Mouse (Mus musculus): ENCODE measurements at regions not wholly inside any gene's neighbourhood (a gene's known extent, or its start where the extent isn't known, plus 50 kb on each side); places are given as distances from the start of the nearest gene placed in this dataset.

DNA sequence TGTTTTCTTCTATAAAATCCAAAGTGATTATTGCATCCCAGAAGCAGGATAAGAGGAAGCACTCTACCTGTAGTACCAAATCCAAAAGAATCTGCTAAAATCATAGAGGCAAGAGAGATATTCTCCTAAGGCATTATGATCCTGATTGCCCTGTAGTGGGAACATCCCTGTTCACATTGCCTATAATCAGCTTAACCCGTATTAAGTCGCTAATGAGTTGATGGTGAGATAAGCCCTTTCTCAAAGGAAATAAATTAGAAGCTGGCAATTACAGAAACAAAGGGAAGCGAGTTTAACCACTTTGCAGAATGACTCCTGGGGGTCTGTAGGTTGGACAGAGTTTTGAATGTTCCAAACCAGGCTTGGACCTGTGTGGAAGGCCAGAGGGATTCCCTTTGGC is 190.4 kb upstream of the Gm9747 start:
- DNase-seq (ENCODE audit: low spot score) = no peak

DNA sequence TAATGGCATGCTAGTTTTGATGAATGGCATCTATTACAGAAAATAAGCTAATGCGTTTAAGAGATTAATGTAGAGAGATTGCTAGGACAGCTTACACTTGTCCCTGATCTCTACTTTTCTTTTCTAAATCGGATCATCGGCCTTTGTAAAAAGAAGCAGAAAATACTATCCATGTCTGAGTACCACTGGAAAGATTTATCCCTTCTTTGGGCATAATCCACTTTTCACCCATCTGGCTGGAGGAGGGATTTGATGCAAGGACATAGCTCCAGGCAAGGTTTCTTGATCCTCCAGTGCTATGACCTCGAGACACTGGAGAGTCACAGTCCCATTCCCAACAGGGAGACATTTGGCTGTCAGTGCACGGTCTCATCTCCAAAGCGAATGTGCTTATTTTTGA is 166.6 kb upstream of the Gm9747 start:
- DNase-seq (ENCODE audit: low spot score) = no peak

DNA sequence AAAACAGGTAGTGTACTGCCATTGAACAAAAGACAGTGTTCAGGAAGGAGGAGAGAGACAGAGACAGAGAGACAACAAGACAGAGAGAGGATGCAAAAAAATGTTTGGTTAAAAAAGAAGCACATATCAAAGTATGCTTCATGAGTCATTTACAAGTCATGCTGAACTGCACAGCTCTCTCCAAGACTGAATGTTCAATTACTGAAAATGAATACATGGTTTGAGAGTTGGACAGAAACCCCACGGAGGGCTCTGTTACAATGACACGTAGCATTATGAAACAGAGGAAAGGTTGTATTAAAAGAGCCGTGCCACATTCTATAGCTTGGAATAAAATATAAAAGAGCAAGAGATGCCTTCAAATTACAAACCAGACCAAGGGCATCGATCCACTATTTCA is 164.3 kb upstream of the Gm9747 start:
- DNase-seq (ENCODE audit: low spot score) = no peak

DNA sequence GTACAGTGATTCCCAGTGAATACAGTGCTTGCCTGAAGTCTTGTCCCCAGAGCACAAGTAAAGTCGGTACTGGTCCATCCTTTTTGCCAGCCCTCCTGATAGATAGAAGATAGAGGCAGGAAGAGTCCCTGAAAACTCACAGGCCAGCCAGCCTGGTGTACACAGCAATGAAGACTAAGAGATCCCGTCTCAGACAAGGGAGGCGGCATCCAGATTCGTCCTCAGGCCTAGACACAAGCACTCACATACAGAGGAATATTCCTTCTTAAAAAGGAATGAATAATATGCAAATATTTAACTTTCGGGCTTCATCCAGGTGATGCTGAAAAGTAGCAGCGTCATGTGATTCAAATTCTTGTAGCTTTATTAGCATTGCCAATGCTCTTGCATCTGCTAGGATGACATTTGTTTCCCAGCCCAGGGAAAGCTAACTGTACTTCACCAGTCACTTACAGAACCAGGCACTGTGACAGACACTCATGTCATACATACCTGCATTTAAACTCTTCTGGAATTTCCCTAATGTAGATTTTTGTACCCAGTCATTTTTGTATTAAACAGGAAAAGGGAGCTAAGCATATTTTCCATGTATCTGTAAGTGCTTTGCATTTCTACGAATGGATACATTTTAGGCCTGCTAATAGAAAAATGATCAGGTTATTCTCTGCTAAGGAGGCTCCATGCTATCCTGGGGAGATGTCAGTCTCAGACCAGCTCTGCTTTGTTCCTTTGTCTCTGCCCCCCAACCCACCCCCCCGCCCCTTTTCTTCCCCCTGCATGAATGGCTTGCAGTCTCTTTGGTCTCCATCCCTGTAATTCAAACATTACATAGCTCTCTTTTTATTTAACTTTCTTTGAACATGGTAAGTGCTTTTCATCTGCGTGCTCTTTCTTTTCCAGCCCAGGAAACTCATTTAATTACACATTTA is 162.5 kb upstream of the Gm9747 start:
- no peak for DNase-seq (ENCODE audit: low spot score)

DNA sequence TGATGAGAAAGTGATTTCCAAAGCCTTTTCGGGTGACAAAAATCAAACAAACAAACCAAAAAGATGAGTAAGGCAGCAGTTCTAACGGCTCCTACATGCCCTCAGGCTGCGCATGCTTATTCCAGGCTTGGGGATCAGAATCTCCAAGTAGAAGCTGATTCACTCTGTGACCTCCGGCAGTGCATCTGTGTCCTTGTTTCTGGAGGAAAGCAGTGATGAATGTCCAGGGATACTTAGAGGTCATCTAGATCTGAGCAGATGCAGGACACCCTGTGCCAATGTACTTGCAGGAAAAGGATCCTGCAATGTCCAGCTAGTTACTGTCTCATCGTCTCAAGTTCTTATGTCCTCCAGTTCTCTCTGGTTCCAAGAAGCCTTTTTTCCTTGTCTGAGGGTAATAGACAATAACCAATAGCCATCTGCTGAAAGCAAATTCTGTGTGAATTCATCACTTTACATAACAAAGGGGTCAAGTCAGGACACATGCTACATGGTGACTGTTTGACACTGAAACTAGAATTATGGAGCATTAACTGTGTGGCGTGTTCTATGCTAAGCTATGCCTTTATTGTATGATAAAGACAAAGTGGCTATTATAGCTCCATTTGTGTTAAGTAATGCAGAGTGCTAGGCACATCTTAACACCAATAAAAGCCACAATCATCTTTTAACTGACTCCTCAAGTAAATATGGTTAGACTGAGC is 143.6 kb upstream of the Gm9747 start:
- no peak for DNase-seq (ENCODE audit: low spot score)

DNA sequence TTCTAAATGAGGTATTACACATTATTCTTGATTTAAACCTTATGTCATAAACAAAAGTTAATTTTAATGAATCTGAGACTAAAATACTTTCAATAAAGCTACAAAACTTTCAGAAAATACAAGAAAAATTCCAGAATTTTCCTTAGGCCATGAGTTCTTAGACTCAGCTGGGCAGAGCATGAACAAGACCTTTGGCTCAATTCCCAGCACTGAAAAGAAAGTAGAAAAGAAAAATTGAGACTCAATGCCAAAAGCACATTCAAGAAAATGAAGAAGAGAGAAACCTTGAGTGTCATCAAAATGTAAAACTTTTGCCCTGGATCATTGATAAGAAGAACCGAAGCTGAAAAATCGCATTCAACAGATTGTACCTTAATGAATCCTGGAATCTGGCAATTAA is 137.8 kb upstream of the Gm9747 start:
- DNase-seq (ENCODE audit: low spot score) = no peak

DNA sequence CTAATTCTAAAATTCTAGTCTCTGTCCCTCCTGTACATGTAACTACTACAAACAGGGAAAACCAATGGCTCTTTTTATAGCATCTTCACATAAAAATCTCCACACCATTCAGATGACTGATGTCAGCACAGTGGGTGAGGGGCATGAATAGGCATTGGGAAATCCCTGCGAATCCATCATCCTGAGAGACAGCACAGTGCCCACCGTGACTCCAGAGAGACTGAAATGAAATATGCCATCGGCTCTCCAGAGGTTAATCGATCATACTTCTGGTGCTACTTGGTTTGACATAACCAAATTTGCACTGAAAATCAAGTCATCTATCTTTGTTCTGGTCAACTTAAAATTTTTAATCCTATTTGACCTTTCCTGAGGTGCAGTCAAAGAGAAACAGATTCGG is 126.2 kb upstream of the Gm9747 start:
- DNase-seq (ENCODE audit: low spot score) = no peak

DNA sequence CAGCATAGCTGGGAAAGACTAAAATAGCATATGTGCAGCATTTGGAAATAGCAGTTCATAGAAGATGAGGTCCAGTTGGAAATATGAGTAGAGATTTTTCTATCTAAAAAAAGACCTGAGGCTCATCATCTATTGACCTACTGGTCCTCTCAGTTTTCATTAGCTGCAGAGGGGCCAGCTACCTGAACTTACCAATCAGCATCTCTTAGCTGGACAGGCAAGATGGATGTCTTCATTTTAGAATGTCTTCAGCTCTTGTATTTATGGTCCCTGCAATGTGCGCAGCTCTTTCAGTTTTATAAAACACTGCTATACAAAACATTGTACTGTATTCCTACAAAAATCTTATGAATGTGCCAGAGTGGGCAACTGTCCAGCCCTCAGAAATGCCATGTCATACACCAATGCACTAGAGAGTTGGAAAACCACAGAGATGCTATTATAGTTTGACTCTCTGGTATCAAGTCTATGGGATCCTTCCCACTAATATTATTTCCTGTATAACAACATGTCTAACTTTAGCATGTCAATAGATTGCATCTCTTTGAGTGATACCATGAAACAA is 122.8 kb upstream of the Gm9747 start:
- no peak for DNase-seq (ENCODE audit: low spot score)

DNA sequence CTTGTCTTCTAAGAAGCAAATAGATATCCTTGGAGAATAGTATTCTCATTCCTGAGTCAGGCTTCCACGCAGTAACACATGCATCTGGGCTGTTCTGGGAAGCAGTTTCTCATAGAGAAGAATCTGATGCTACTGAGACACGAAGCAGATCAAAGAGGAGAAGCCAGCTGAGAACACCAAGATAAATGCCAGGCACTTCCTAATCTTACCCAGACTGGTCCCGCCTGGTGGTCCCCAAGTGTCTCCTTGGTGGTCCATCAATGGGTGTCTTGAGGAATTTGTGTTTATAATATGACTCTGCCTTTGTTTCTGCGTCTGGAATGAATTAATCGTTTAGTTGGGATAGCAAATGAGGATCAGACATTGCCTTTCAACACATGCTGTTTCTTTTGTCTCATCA is 120.5 kb upstream of the Gm9747 start:
- no peak for DNase-seq (ENCODE audit: low spot score)

DNA sequence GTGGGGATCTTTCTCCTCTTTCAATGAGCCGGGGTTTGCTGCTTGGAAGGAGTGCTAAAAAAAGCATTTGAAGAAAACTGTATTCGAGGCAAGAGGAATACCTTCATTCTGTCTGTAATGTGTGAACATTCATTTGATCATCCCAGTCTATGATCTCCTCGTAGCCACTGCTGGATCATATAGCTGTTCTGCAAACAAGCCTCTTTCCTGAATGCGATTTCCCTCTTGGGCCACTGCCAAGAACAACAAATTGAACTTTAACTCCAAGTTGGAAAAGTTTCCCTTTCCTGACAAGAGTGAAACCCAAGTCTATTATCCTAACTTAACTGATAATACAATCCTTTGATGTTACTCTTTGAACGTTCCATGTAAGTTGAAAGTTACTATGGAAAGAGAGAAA is 108.4 kb upstream of the Gm9747 start:
- no peak for DNase-seq (ENCODE audit: low spot score)

DNA sequence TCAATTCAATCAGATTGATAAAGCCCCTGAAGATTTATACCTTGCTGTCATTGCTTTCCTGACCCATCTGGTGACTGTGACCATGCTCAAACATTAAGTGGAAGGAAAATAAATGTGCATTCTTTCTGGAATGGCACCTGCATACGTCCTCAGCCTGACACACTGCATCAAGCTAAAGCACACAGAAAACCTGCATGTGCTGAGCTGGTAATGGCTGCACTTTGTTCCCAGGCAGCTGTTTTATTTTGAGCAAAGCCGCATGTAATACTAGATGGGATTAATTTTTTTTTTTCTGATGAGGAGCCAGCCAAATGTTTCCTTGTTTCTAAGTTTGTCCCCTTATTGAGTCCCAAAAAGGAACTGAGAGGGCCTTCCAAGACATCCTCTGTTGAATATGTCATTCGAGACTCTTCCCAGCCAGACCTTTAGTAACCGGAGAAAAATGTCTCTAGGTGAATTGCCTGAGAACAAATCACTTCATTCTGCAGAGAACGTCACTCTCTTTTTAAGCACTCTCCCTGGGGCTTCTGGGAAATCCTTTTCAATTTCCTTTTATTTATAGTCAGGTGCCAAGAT is 103.1 kb upstream of the Gm9747 start:
- DNase-seq (ENCODE audit: low spot score) = no peak

DNA sequence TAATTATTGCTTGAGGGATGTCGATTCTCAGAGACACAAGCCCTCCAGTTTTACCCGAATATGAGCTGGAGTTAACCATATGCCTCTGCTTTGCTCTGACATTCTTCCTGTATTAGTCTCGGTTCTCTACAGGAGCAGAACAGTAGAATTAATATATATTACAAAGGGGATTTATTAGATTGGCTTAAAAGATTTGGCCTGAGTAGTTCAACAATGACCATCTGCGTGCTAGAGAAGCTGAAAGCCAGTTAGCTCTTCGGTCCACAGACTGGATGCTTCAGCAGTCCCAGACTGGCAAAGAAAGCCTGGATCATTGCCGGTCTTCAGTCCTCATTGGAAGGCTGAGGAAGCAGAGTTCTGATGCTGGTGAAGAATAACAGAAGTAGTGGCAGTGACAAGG is 100.4 kb upstream of the Gm9747 start:
- no peak for DNase-seq (ENCODE audit: low spot score)

DNA sequence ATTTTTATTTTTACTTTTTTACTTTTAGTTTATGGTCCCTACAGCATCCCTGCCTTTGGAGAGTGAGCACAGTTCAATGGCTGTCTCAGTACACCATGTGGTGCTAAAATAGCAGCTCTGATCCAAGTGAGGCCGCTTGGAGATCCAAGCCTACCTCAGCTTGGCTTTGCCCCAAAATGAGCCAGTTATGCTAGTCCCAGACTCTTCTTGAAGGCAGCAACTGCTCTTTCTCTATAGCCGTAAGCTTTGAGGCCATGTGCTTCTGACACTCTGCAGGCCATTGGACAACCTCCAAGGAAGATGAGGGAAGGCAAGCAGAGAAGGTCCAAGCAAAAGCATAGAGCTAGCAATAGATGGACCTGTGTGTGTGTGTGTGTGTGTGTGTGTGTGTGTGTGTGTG is 98.0 kb upstream of the Gm9747 start:
- no peak for DNase-seq (ENCODE audit: low spot score)

DNA sequence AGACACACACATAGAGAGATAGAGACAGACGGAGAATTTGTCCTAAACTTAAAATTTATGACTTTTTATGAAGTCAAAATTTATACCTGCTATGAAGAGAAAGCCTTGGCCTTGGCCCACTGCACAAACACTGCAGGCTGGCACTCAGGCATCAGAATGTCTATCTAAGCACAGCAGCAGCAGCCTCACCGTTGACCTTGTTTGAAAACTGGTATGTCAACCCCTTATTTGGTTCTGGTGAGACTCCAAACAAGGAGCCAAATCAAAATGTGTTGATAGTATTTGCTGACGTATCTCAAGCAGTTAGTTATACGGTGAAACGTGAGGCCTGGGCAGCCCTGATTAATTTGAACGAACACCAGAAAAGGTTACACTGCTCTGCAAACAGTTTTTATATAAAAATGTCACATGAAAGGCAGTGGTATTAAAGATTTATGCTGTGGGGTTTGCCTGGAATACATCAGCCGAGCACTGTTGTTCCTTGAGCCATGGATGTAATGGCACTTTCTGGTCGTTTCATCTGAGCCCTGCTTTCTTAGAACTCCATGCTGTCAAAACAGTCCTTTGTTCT is 97.1 kb upstream of the Gm9747 start:
- DNase-seq (ENCODE audit: low spot score) = no peak

DNA sequence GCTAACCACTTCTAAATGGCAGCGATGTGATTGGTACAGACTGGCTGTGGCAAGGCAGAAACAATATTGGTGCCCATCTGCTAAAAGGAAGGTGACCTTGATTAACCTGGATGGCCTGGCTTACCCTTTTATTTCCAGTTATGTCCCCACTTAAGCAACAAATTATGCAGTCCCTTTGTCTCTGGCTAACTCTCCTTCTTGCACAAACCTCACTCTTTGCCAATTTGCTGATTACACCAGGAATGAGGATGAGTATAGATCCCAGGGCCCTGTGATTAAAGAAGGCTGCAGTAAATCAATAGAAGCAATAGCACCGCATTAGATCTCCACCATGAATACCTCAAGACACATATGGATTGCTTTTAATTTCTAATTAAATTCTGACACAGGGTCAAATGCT is 87.7 kb upstream of the Gm9747 start:
- DNase-seq (ENCODE audit: low spot score) = no peak

DNA sequence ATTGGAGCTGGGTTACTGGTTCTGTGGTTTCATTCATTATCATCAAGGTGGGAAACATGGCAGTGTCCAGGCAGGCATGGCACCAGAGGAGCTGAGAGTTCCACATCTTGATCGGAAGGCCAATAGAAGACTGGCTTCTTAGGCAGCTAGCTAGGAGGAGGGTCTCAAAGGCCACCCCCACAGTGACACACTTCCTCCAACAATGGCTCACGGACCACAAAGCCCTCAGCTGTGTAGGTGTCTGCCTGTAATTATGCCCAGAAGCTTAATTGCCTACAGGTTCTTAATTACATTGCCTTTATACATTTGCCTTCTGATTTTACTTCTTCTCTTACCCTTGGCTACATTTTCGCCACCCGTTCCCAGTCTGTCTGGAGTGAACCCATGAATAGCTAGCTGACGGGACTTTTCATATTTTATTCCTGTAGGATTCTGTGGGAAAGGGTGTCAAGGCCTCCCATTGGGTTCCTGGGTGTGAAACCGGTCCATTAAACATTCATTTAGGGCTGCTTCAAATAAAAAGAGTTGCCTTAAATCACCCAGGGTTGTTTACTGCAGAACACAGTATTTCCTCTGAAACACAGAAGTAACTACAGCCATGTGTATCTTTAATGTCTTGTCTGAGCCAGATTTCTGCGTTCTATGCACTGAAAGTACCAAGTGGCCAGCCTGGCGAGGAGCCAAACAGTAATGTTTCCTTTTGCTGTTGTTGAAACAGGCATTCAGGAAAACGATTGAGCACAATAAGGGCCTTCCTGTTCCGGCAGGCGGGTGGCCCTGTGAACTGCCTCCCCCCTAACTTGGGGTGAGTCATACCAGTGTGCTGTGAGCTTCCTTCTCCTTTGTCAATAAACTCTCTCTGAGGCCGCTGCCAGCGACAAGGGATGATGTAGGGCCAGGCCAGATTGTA is 82.4 kb upstream of the Gm9747 start:
- DNase-seq (ENCODE audit: low spot score) = peak; percentile 2

DNA sequence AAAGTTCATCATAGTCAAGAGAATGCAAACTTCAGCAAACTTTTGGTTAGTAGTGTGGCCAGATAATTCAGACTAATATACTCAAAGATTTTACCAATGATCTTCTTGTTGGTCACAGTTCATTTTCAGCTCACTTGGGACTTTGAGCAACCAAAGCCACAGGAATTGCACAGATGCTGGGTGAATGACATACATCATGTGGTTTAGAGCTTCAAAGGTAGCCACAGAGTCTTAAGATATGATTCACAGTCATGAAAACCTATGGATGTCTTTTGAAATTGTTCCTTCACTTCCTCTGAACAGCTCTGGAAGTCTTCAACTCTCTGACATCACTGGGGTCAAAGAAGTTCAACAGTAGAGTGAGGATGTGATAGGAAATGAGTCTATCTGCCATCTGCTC is 77.0 kb upstream of the Gm9747 start:
- no peak for DNase-seq (ENCODE audit: low spot score)

DNA sequence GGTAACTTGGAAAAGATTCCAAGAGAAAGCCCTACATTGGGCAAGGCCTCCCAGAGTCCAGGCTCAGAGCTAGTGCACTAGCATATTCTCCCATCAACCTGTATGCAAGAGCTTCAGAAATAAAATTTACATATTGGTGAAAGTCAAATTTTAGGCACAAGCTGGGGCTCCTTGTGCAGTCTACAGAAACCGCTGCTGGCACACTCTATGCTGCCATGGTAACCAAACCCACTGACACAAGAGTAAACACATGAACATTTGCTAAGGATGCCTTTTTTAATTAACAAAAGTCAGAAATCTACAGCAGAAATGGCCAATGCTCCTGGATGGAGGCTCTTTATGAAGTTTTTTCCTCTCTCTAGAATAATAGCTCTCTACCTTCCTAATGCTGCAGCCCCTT is 75.9 kb upstream of the Gm9747 start:
- DNase-seq (ENCODE audit: low spot score) = peak; percentile 17

DNA sequence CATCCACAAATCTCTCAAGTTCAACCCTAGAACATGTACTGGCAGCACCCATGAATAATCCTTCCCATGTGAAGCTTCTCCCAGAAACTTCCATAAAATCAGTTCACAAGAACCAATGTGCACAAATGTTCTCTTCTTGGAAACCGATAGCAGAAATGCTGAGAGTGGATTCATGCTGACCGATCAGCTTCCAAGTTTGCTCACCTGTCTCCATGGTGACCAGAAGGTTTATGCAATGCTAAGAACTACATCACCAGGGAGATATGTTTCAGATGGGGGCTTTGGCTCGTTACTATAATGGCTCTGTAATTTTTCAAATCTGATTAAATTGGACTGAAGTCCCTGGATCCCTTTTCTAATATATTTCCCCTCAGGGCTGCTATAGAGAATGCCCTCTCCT is 74.4 kb upstream of the Gm9747 start:
- no peak for DNase-seq (ENCODE audit: low spot score)

DNA sequence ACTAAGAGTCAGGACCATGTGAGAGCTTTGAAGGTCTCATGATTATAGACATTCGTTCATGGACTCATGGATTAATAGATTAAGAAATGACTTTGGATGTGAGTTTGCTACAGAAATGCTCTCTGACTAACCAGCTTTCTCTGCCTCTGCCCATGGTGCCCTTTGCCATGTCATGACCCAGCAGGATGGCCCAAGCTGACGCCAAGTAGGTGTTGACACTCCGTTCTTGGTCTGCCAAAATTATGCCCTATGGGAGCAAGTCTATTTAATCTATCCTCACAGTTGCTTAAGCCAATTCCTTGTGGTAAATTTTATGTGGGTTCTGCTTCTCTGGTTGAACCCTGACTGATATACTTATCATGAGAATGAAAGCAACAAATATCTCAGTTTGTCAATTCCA is 73.7 kb upstream of the Gm9747 start:
- DNase-seq (ENCODE audit: low spot score) = no peak

DNA sequence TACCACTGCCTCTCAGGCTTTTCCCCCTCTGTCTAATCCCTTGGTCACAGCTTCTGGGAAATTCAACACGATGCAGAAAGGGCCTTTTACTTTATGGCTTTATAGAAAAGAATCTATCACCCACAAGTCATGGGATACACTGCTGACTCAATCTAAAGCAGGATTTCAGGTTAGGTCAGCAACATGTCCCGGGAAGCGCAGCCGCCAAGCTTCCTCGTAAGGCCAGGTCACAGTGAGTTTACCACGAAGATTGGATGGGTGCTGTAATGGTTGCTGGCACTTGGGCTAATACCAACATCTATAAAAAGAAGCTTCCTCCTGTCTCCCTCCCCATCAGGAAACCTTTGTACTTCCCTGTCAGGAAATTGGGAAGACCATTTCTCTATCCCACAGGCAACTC is 70.0 kb upstream of the Gm9747 start:
- DNase-seq (ENCODE audit: low spot score) = no peak

DNA sequence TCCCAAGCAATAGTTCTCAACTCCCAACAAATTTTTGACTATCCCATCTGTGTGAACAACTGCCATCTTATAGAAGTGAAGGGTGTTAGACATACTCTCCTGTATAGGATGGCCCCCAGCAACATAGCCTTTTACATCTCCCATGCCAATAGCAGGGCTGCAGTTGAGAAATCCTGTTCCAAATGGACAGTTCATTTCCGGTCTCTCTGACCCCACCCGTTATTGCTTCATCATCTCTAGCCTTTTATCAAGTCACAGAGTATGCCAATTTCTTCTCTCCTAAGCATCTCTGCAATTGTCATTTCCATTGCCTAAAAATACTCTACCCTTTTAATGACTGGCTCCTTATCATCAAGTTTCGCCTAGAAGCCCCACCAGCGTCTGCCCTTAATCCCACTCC is 64.8 kb upstream of the Gm9747 start:
- DNase-seq (ENCODE audit: low spot score) = no peak
